Mouse (Mus musculus): ENCODE measurements around the gene Ctsj.
"Not testable (repeated sequence)": the region's sequence is repeated elsewhere in the genome, so short reads cannot be mapped to it uniquely, and the experiment has no call there.

The Ctsj gene

GRCm38 (mm10) chr13:61005859-61006258 is at the start of gene Ctsj:
TSS of gene Ctsj (minus strand) at chr13:61005959.
- DNase-seq (ENCODE audit: extremely low read depth, insufficient read length, low spot score): no peak

GRCm38 (mm10) chr13:61040531-61040930 is 34.8 kb upstream of the Ctsj start, which contains the start of gene Ctsq:
TSS of gene Ctsq (minus strand) at chr13:61040631.
- DNase-seq (ENCODE audit: extremely low read depth, insufficient read length, low spot score): no peak

GRCm38 (mm10) chr13:61022785-61023184 is 17.0 kb upstream of the Ctsj start:
- DNase-seq (ENCODE audit: extremely low read depth, insufficient read length, low spot score): no peak

GRCm38 (mm10) chr13:61021844-61022243 is 16.1 kb upstream of the Ctsj start:
- DNase-seq (ENCODE audit: extremely low read depth, insufficient read length, low spot score): no peak

GRCm38 (mm10) chr13:61010171-61010570 is 4.4 kb upstream of the Ctsj start:
- DNase-seq (ENCODE audit: extremely low read depth, insufficient read length, low spot score): no peak

- DNase-seq (ENCODE audit: extremely low read depth, insufficient read length, low spot score): no peak
Measured at GRCm38 (mm10) chr13:60997600-60997999, 8.2 kb downstream of the Ctsj start.

GRCm38 (mm10) chr13:60986915-60987314 is 18.8 kb downstream of the Ctsj start:
- not testable (repeated sequence) for DNase-seq (ENCODE audit: extremely low read depth, insufficient read length, low spot score)

GRCm38 (mm10) chr13:60972319-60972718 is 33.4 kb downstream of the Ctsj start:
- not testable (repeated sequence) for DNase-seq (ENCODE audit: extremely low read depth, insufficient read length, low spot score)

- not testable (repeated sequence) for DNase-seq (ENCODE audit: extremely low read depth, insufficient read length, low spot score)
Measured at GRCm38 (mm10) chr13:60963985-60964384, 41.8 kb downstream of the Ctsj start.

GRCm38 (mm10) chr13:60961706-60962105 is 44.1 kb downstream of the Ctsj start:
- no peak for DNase-seq (ENCODE audit: extremely low read depth, insufficient read length, low spot score)
